Mouse (Mus musculus): Measurements from ENCODE around the gene Uox.

DNA sequence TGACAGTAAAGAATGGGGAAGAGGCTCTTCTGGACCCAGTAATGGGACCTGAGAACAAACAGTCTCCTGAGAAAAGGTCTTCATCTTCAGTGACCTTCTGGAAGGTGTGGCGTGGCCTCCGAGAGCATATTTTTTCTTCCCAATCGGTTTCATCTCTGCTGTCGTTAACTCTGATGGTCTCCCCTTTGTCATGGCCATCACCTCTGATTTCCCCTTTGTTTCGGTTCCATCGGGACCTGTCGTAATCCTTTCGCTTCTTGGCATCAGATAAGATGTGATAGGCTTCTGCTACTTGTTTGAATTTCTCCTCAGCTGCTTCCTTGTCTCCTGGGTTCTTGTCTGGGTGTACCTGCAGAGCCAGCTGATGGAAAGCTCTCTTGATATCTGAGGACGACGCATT, 80.5 kb downstream of the Uox start:
- TF ChIP-seq CTCF (IDR thresholded peaks at IDR 0.05; ENCODE audit: borderline replicate concordance, extremely low read depth, insufficient read depth, insufficient read length): no peak
- TF ChIP-seq POLR2A (IDR thresholded peaks at IDR 0.05; ENCODE audit: borderline replicate concordance, extremely low read depth, insufficient read depth, insufficient read length, poor library complexity, severe bottlenecking): no peak

All from brain, embryonic 14.5 days (tissue).